Mouse (Mus musculus): ENCODE results near the gene Wnt3. TPM values are rescaled to one million over a fixed set of nuclear protein-coding genes. Genes with fewer than 3 reads are reported as not detected.

Gene Wnt3
- not detected in 2 replicates for polyA plus RNA-seq (2015; fragmentation: Nextera tagmentation; extraction: Ambion mirVana)

- no peak for ATAC-seq (ENCODE audit: insufficient read depth)
- no peak within 1 kb of the TSS for H3K27ac ChIP-seq (replicated peaks)
- H3K27me3 ChIP-seq: peaks cover 97% of the 10 kb centered on the region
- H3K9me3 ChIP-seq (replicated peaks): no peaks in the 10 kb centered on the region
- no peak within 1 kb of the TSS for H3K9ac ChIP-seq
- no peaks in the 10 kb centered on the region for H3K4me1 ChIP-seq (replicated peaks)
- peak within 1 kb of the TSS; percentile 14; the same call in 1 of the 2 replicates for H3K4me3 ChIP-seq (replicated peaks)
- H3K36me3 ChIP-seq (replicated peaks): no peaks in the 10 kb centered on the region
- peak within 1 kb of the TSS; percentile 36 for H3K4me2 ChIP-seq
- WGBS (ENCODE audit: insufficient replicate concordance): 2% methylated on average over 60 of the region's 60 CpGs
These were observed at the start of gene Wnt3 for GRCm38 (mm10) chr11:103773387-103774227. Gene Wnt3, plus strand, starts transcription at chr11:103774150.

- Histone ChIP-seq H3K9ac (no peak overlapping the region), H3K4me1 (replicated peaks) (no peaks in the 10 kb centered on the region), H3K27ac (replicated peaks) (no peak overlapping the region), H3K4me3 (replicated peaks) (no peak overlapping the region), H3K9me3 (replicated peaks) (no peaks in the 10 kb centered on the region), H3K27me3 (no peaks in the 10 kb centered on the region; the same call in 1 of the 2 replicates), H3K4me2 (no peak overlapping the region), H3K36me3 (replicated peaks) (no peaks in the 10 kb centered on the region)
- 57% methylated on average over 11 of the region's 11 CpGs for WGBS (ENCODE audit: insufficient replicate concordance)
- no peak for ATAC-seq (ENCODE audit: insufficient read depth)
These were observed 49.6 kb upstream of the Wnt3 start for GRCm38 (mm10) chr11:103724331-103724771.

- Histone ChIP-seq H3K36me3 (replicated peaks) (no peaks in the 10 kb centered on the region), H3K27ac (replicated peaks) (no peak overlapping the region), H3K9me3 (replicated peaks) (no peaks in the 10 kb centered on the region), H3K9ac (no peak overlapping the region), H3K4me1 (replicated peaks) (no peaks in the 10 kb centered on the region), H3K4me3 (replicated peaks) (no peak overlapping the region), H3K4me2 (no peak overlapping the region), H3K27me3 (0 out of 2 replicates have a peak, but pooled peaks cover 3% of the 10 kb centered on the region)
- no peak for ATAC-seq (ENCODE audit: insufficient read depth)
- 54% methylated on average over 9 of the region's 9 CpGs for WGBS (ENCODE audit: insufficient replicate concordance)
These were observed 44.5 kb upstream of the Wnt3 start for GRCm38 (mm10) chr11:103729282-103729985.

- 0 out of 2 replicates have a peak, but pooled peaks cover 3% of the 10 kb centered on the region for H3K27me3 ChIP-seq
- H3K9me3 ChIP-seq (replicated peaks): no peaks in the 10 kb centered on the region
- no peak overlapping the region for H3K4me2 ChIP-seq
- 62% methylated on average over 9 of the region's 9 CpGs for WGBS (ENCODE audit: insufficient replicate concordance)
- H3K27ac ChIP-seq (replicated peaks): no peak overlapping the region
- H3K36me3 ChIP-seq (replicated peaks): no peaks in the 10 kb centered on the region
- no peak overlapping the region for H3K4me3 ChIP-seq (replicated peaks)
- no peaks in the 10 kb centered on the region; the same call in 1 of the 2 replicates for H3K4me1 ChIP-seq (replicated peaks)
- ATAC-seq (ENCODE audit: insufficient read depth): no peak
- H3K9ac ChIP-seq: no peak overlapping the region
These were observed 42.4 kb upstream of the Wnt3 start for GRCm38 (mm10) chr11:103731594-103731993.

GRCm38 (mm10) chr11:103732306-103732705 is 41.6 kb upstream of the Wnt3 start:
- Histone ChIP-seq H3K9me3 (replicated peaks) (no peaks in the 10 kb centered on the region), H3K36me3 (replicated peaks) (no peaks in the 10 kb centered on the region), H3K27ac (replicated peaks) (no peak overlapping the region), H3K4me3 (replicated peaks) (no peak overlapping the region), H3K4me1 (replicated peaks) (no peaks in the 10 kb centered on the region; the same call in 1 of the 2 replicates), H3K27me3 (0 out of 2 replicates have a peak, but pooled peaks cover 3% of the 10 kb centered on the region), H3K4me2 (no peak overlapping the region), H3K9ac (no peak overlapping the region)
- ATAC-seq (ENCODE audit: insufficient read depth): no peak
- 70% methylated on average over 7 of the region's 7 CpGs for WGBS (ENCODE audit: insufficient replicate concordance)

GRCm38 (mm10) chr11:103733069-103733468 is 40.9 kb upstream of the Wnt3 start:
- H3K4me2 ChIP-seq: no peak overlapping the region
- H3K27me3 ChIP-seq: 0 out of 2 replicates have a peak, but pooled peaks cover 3% of the 10 kb centered on the region
- no peaks in the 10 kb centered on the region for H3K9me3 ChIP-seq (replicated peaks)
- no peaks in the 10 kb centered on the region; the same call in 1 of the 2 replicates for H3K4me1 ChIP-seq (replicated peaks)
- no peaks in the 10 kb centered on the region for H3K36me3 ChIP-seq (replicated peaks)
- no peak overlapping the region for H3K4me3 ChIP-seq (replicated peaks)
- WGBS (ENCODE audit: insufficient replicate concordance): 58% methylated on average over 4 of the region's 4 CpGs
- no peak for ATAC-seq (ENCODE audit: insufficient read depth)
- no peak overlapping the region for H3K27ac ChIP-seq (replicated peaks)
- H3K9ac ChIP-seq: no peak overlapping the region

- Histone ChIP-seq H3K9me3 (replicated peaks) (no peaks in the 10 kb centered on the region), H3K36me3 (replicated peaks) (no peaks in the 10 kb centered on the region), H3K4me1 (replicated peaks) (no peaks in the 10 kb centered on the region; the same call in 1 of the 2 replicates), H3K27ac (replicated peaks) (no peak overlapping the region), H3K9ac (no peak overlapping the region), H3K27me3 (0 out of 2 replicates have a peak, but pooled peaks cover 3% of the 10 kb centered on the region), H3K4me3 (replicated peaks) (no peak overlapping the region), H3K4me2 (no peak overlapping the region)
- ATAC-seq (ENCODE audit: insufficient read depth): no peak
- 68% methylated on average over 2 of the region's 2 CpGs for WGBS (ENCODE audit: insufficient replicate concordance)
These were observed 40.0 kb upstream of the Wnt3 start for GRCm38 (mm10) chr11:103733961-103734360.

- H3K4me2 ChIP-seq: no peak overlapping the region
These were observed 39.4 kb upstream of the Wnt3 start for GRCm38 (mm10) chr11:103734411-103735045.

GRCm38 (mm10) chr11:103735046-103735781 is 38.7 kb upstream of the Wnt3 start:
- peak; percentile 72 for ATAC-seq (ENCODE audit: insufficient read depth)
- Histone ChIP-seq H3K4me3 (replicated peaks) (no peak overlapping the region), H3K27me3 (0 out of 2 replicates have a peak, but pooled peaks cover 3% of the 10 kb centered on the region), H3K36me3 (replicated peaks) (no peaks in the 10 kb centered on the region), H3K9me3 (replicated peaks) (no peaks in the 10 kb centered on the region), H3K4me1 (replicated peaks) (no peaks in the 10 kb centered on the region; the same call in 1 of the 2 replicates), H3K4me2 (peak overlapping the region; percentile 32), H3K27ac (replicated peaks) (peak overlapping the region; percentile 34; the same call in 1 of the 2 replicates), H3K9ac (no peak overlapping the region)
- WGBS (ENCODE audit: insufficient replicate concordance): 60% methylated on average over 19 of the region's 19 CpGs

More at GRCm38 (mm10) chr11:103734411-103735045, 39.4 kb upstream of the Wnt3 start:
- 0 out of 2 replicates have a peak, but pooled peaks cover 3% of the 10 kb centered on the region for H3K27me3 ChIP-seq
- no peak overlapping the region for H3K9ac ChIP-seq
- no peaks in the 10 kb centered on the region; the same call in 1 of the 2 replicates for H3K4me1 ChIP-seq (replicated peaks)
- no peaks in the 10 kb centered on the region for H3K36me3 ChIP-seq (replicated peaks)
- H3K9me3 ChIP-seq (replicated peaks): no peaks in the 10 kb centered on the region
- ATAC-seq (ENCODE audit: insufficient read depth): no peak
- H3K27ac ChIP-seq (replicated peaks): no peak overlapping the region
- no peak overlapping the region for H3K4me3 ChIP-seq (replicated peaks)
- 49% methylated on average over 5 of the region's 5 CpGs for WGBS (ENCODE audit: insufficient replicate concordance)
